Mouse (Mus musculus) thymus, adult 2 months (tissue): Measurements from ENCODE around the gene Inafm2.

ENCODE experiments used
- CTCF ChIP-seq: fragments of 200-500 bp; IDR thresholded peaks from 2 replicates; pipeline ENCODE4 v1.5.1; 2012; ENCODE audit warnings: mild to moderate bottlenecking, control low read depth, low read length, moderate library complexity, borderline replicate concordance; ENCODE audit not compliant: control insufficient read depth, poor library complexity, insufficient read depth; ENCODE audit errors: extremely low read depth
- POLR2A ChIP-seq: fragments of 200-500 bp; IDR thresholded peaks from 2 replicates; pipeline ENCODE4 v1.6.1; 2012; ENCODE audit warnings: mild to moderate bottlenecking, low read length, control low read depth, moderate library complexity; ENCODE audit not compliant: control insufficient read depth, poor library complexity, insufficient read depth; ENCODE audit errors: extremely low read depth

DNA sequence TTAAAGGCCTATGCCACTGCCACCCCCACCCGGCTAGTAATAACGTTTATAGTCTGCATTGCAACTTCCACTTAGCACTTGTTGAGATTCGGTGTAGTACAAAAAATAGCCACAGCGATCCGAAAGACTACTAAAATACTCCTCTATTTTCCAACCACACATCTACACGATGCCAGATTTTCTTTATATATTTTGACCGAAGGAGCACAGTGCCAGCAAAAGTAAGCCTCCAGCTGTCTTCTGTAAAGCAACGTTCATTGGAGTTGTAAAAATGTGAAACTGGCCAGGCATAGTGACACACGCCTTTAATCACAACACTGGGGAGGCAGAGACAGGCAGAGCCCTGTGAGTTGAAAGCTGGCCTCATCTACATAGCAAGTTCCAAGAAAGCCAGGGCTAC is 4.4 kb upstream of the Inafm2 start:
- no peak for TF ChIP-seq POLR2A
- no peak for TF ChIP-seq CTCF
